Mouse (Mus musculus) forebrain, embryonic 15.5 days (tissue): Measurements from ENCODE around the gene Plekha6. TPM values are rescaled to one million over a fixed set of nuclear protein-coding genes. Genes with fewer than 3 reads are reported as not detected.

Source experiments
- ATAC-seq: fragments of 200-750 bp; cut with Nextera tagmentation; replicated peaks from 2 replicates; pipeline ENCODE4 v1.8.0; 2017; ENCODE audit warnings: mild to moderate bottlenecking, moderate TSS enrichment, moderate library complexity
- H3K27ac ChIP-seq: fragments of 300-500 bp; sonication (generic); replicated peaks from 2 replicates; pipeline ENCODE4 v1.5.1; 2015; ENCODE audit warnings: mild to moderate bottlenecking, inconsistent platforms
- H3K27me3 ChIP-seq: fragments of 300-500 bp; sonication (generic); 2 replicates; pipeline ENCODE4 v1.6.1; 2015; ENCODE audit warnings: inconsistent platforms
- H3K36me3 ChIP-seq: fragments of 300-500 bp; sonication (generic); 2 replicates; pipeline ENCODE4 v1.6.1; 2015; ENCODE audit warnings: mild to moderate bottlenecking, inconsistent platforms
- H3K4me1 ChIP-seq: fragments of 300-500 bp; sonication (generic); 2 replicates; pipeline ENCODE4 v1.6.1; 2015; ENCODE audit warnings: inconsistent platforms
- H3K4me2 ChIP-seq: fragments of 300-500 bp; sonication (generic); replicated peaks from 2 replicates; pipeline ENCODE4 v1.6.1; 2015; ENCODE audit warnings: mild to moderate bottlenecking, inconsistent platforms
- H3K4me3 ChIP-seq: fragments of 300-500 bp; sonication (generic); 2 replicates; pipeline ENCODE4 v1.5.1; 2015; ENCODE audit warnings: mild to moderate bottlenecking, inconsistent platforms
- H3K9ac ChIP-seq: fragments of 300-500 bp; sonication (generic); replicated peaks from 2 replicates; pipeline ENCODE4 v1.6.1; 2015; ENCODE audit warnings: mild to moderate bottlenecking, inconsistent platforms
- H3K9me3 ChIP-seq: fragments of 300-500 bp; sonication (generic); 2 replicates; pipeline ENCODE4 v1.6.1; 2016; ENCODE audit warnings: inconsistent platforms
- WGBS: fragments of 180-500 bp; shearing (Covaris S2); methylation state at CpG from one replicate; pipeline ENCODE4 v1.1.7; 2015; ENCODE audit warnings: mixed read lengths; 5-methylcytosine and 5-hydroxymethylcytosine counted together
- polyA plus RNA-seq: library from polyadenylated mRNA; unstranded; fragments of >200 nt; fragmentation: Nextera tagmentation; extraction: Ambion mirVana; gene quantifications from 2 replicates; pipeline ENCODE4 v1.2.1, GENCODE M21; 2015

The Plekha6 gene
- polyA plus RNA-seq, 1 experiment from 2014 or later = 10.6 TPM

DNA sequence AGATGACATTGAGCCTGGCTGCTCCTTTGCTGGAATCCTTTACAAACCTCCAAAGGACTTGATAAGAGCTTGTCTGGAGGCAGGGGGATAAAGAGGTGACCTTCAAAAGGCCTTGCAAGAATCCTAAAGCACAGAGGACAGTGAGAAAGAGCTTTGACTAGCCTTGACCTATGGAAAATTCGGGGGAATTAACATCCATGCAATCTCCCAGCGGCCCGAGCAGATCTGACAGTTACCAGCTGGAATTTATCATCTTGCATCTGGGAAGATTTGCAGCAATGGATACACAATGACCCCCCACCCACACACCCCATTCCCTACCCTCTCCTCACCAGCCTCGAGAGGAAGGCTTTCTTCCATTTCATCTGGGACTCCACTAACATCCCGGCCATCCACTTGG is 91.8 kb downstream of the Plekha6 start:
- H3K36me3 ChIP-seq = no peaks in the 10 kb centered on the region
- no peak overlapping the region for H3K9ac ChIP-seq
- H3K4me2 ChIP-seq = no peak overlapping the region
- WGBS = 74% methylated on average over 5 of the region's 5 CpGs
- H3K4me3 ChIP-seq = no peak overlapping the region
- no peaks in the 10 kb centered on the region for H3K27me3 ChIP-seq
- no peak for ATAC-seq
- H3K27ac ChIP-seq = no peak overlapping the region
- peaks cover 25% of the 10 kb centered on the region for H3K4me1 ChIP-seq
- no peaks in the 10 kb centered on the region for H3K9me3 ChIP-seq

DNA sequence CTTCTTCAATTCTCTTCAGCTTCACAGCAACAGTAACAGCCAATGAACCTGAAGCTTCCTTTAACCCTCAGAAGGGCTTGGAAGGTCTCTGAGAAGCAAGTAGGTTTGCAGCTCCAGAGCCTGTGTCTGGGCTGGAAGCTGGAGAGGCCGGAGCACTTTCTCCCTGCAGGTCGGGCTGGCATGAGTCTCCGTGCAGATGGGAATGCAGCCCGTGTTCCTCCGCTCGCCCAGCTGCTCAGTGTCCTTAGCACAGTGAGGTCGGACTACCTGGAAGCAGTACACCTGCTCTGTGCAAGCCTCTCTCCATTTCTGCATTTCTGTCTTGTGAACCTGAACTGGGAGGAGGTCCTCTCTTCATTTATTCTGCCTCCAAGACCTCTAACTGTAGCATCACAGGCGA is 92.3 kb downstream of the Plekha6 start:
- H3K4me1 ChIP-seq = peaks cover 23% of the 10 kb centered on the region

GRCm38 (mm10) chr1:133258694-133259093 is 94.7 kb downstream of the Plekha6 start:
- no peak overlapping the region for H3K9ac ChIP-seq
- no peak overlapping the region for H3K4me2 ChIP-seq
- no peak overlapping the region for H3K27ac ChIP-seq
- WGBS = 73% methylated on average over 6 of the region's 6 CpGs
- no peak for ATAC-seq
- H3K9me3 ChIP-seq = no peaks in the 10 kb centered on the region
- no peaks in the 10 kb centered on the region for H3K27me3 ChIP-seq
- peaks cover 14% of the 10 kb centered on the region for H3K4me1 ChIP-seq
- H3K4me3 ChIP-seq = no peak overlapping the region
- H3K36me3 ChIP-seq = peaks cover 6% of the 10 kb centered on the region; the same call in 1 of the 2 replicates

More for the DNA sequence above, 92.3 kb downstream of the Plekha6 start:
- H3K36me3 ChIP-seq = no peaks in the 10 kb centered on the region
- no peak for ATAC-seq
- 74% methylated on average over 8 of the region's 8 CpGs for WGBS
- no peak overlapping the region for H3K4me3 ChIP-seq
- no peaks in the 10 kb centered on the region for H3K9me3 ChIP-seq
- H3K27me3 ChIP-seq = no peaks in the 10 kb centered on the region
- H3K9ac ChIP-seq = no peak overlapping the region
- no peak overlapping the region for H3K4me2 ChIP-seq
- no peak overlapping the region for H3K27ac ChIP-seq

DNA sequence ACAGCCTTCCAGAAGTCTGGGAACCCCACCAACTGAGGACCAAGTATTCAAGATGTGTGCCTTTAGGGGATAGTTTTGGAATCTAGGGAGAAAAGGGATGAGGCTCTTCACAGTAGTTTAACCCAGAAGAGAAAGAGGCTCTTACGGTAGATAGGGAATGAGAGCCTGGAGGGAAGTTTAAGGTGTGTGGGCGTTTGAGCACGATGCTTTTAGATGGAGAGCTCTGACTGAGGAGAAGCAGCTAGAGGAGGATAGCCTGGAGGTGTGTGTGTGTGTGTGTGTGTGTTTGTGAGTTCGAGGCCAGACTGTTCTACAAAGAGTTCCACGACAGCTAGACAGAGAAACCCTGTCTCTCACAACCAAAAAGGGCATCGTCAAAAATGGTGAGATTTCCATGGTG is 98.6 kb downstream of the Plekha6 start:
- 93% methylated on average over 6 of the region's 6 CpGs for WGBS
- Histone ChIP-seq H3K4me3 (no peak overlapping the region), H3K36me3 (peaks cover 9% of the 10 kb centered on the region; the same call in 1 of the 2 replicates), H3K27ac (no peak overlapping the region), H3K4me1 (peaks cover 6% of the 10 kb centered on the region), H3K9ac (no peak overlapping the region), H3K9me3 (no peaks in the 10 kb centered on the region), H3K4me2 (no peak overlapping the region), H3K27me3 (no peaks in the 10 kb centered on the region)
- ATAC-seq = no peak

- 93% methylated on average over 7 of the region's 7 CpGs for WGBS
- no peak for ATAC-seq
- Histone ChIP-seq H3K27ac (no peak overlapping the region), H3K9ac (no peak overlapping the region), H3K4me1 (peaks cover 11% of the 10 kb centered on the region), H3K27me3 (no peaks in the 10 kb centered on the region), H3K9me3 (no peaks in the 10 kb centered on the region), H3K4me2 (no peak overlapping the region), H3K4me3 (no peak overlapping the region), H3K36me3 (peaks cover 9% of the 10 kb centered on the region; the same call in 1 of the 2 replicates)
Measured at GRCm38 (mm10) chr1:133263134-133263533, 99.1 kb downstream of the Plekha6 start.

DNA sequence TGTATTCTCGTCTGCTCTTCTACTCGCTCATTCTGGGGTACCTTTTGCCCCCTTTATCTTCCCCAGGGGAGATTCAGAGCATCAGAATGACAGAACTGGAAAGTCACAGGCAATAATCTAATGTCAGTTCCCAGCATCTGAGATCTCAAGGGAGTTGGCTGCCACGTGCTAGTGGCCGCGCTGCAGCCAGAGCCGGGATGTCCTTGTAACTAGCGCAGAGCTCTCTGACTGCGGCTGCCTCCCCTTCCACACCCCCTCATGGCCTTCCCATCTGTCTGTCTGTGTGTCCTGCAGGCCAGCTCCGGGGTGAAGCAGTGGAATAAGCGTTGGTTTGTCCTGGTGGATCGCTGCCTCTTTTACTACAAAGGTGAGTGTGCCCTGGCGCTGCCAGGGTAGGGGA is 100.4 kb downstream of the Plekha6 start:
- H3K27ac ChIP-seq = no peak overlapping the region
- H3K9me3 ChIP-seq = no peaks in the 10 kb centered on the region
- no peak overlapping the region for H3K4me3 ChIP-seq
- H3K4me1 ChIP-seq = peaks cover 15% of the 10 kb centered on the region
- H3K27me3 ChIP-seq = no peaks in the 10 kb centered on the region
- no peak overlapping the region for H3K9ac ChIP-seq
- 82% methylated on average over 12 of the region's 12 CpGs for WGBS
- ATAC-seq = no peak
- no peak overlapping the region for H3K4me2 ChIP-seq
- H3K36me3 ChIP-seq = peaks cover 9% of the 10 kb centered on the region; the same call in 1 of the 2 replicates

GRCm38 (mm10) chr1:133265114-133265766 is 101.2 kb downstream of the Plekha6 start:
- Histone ChIP-seq H3K36me3 (peaks cover 9% of the 10 kb centered on the region; the same call in 1 of the 2 replicates), H3K9ac (no peak overlapping the region), H3K4me1 (peaks cover 15% of the 10 kb centered on the region), H3K27ac (no peak overlapping the region), H3K27me3 (no peaks in the 10 kb centered on the region), H3K4me3 (no peak overlapping the region), H3K9me3 (no peaks in the 10 kb centered on the region), H3K4me2 (no peak overlapping the region)
- ATAC-seq = no peak
- 72% methylated on average over 11 of the region's 11 CpGs for WGBS

DNA sequence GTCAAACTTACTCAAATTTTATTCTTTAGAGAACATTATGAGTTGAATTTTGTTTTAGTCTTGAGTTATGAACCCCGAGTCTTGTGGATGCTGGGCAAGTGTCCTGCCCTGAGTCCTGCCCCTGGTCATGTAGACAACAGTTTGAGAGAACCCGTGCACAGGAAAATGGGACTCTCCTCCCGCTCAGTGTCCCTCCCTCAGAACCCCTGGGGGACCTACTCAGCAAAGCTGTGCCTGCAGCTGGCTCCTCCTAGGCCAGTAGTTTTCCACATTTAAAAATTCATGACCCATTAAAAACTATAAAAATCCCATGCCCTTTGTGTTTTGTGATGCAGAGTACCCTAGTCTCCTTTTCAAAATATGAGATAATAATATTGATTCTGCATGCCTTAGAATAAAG is 103.1 kb downstream of the Plekha6 start:
- peaks cover 15% of the 10 kb centered on the region for H3K4me1 ChIP-seq
- H3K36me3 ChIP-seq = peaks cover 9% of the 10 kb centered on the region
- H3K9me3 ChIP-seq = no peaks in the 10 kb centered on the region
- H3K4me3 ChIP-seq = no peak overlapping the region
- no peak overlapping the region for H3K9ac ChIP-seq
- H3K27me3 ChIP-seq = no peaks in the 10 kb centered on the region
- no peak overlapping the region for H3K27ac ChIP-seq
- no peak overlapping the region for H3K4me2 ChIP-seq
- 45% methylated on average over 3 of the region's 3 CpGs for WGBS
- ATAC-seq = no peak

DNA sequence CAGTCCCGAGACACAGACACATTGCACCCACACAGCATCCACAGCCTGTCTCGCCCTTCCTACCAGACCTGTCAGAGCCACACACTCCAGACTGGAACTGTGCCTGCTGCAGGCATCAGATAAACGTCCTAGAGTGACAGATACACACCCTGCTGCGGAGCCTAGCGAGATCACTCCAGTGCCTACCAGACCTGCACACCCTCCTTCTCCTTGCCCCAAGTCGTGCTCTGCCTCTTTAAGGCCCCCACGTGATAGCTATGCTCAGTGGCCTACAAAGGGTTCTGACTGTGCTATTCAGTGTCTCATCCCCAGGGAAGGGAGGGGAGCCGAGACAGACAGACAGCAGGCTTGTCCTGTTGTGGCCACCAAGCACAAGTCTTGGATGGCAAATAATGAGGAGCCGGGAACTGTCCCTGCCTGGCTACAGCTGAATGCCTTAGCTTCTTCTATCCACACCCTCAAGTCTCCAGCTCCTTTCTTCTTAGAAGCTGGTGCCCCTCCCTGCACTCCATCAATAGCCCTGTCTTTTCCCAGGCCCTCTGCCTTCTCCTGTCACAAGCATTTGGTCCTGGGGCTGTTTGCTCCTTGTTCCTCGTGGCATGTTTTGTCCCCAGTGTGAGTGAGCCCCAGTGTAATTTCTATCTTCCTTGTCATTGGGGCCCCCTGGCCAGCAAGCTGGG is 103.9 kb downstream of the Plekha6 start:
- Histone ChIP-seq H3K4me2 (no peak overlapping the region), H3K4me1 (peaks cover 15% of the 10 kb centered on the region), H3K9me3 (no peaks in the 10 kb centered on the region), H3K36me3 (peaks cover 7% of the 10 kb centered on the region; the same call in 1 of the 2 replicates), H3K9ac (no peak overlapping the region), H3K4me3 (no peak overlapping the region), H3K27ac (peak overlapping the region; percentile 36), H3K27me3 (no peaks in the 10 kb centered on the region)
- peak; percentile 62 for ATAC-seq
- 8% methylated on average over 10 of the region's 10 CpGs for WGBS

DNA sequence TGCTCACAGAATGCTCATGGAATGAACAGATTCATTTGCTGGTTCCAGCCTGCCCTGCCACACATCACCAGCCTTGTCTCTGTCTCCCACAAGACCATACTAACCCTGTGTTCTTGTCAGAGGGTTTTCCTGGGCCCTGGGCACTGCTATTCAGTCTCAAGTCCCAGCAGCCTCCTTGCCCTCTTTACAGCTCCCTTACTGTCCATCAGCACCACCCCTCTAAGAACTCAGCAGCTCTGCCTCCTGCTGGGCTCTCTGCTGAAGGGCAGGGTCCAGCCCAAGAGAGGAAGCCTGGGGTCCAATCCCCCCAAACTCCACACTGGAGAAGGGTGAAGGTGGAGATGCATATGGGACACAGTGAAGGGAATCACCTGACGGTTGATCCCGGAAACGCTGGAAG is 104.5 kb downstream of the Plekha6 start:
- Histone ChIP-seq H3K9ac (no peak overlapping the region), H3K4me3 (no peak overlapping the region), H3K27me3 (no peaks in the 10 kb centered on the region), H3K9me3 (no peaks in the 10 kb centered on the region), H3K36me3 (peaks cover 12% of the 10 kb centered on the region; the same call in 1 of the 2 replicates), H3K27ac (peak overlapping the region; percentile 36; the same call in 1 of the 2 replicates), H3K4me1 (peaks cover 15% of the 10 kb centered on the region), H3K4me2 (no peak overlapping the region)
- peak; percentile 27; the same call in 1 of the 2 replicates for ATAC-seq
- WGBS = 59% methylated on average over 3 of the region's 3 CpGs

DNA sequence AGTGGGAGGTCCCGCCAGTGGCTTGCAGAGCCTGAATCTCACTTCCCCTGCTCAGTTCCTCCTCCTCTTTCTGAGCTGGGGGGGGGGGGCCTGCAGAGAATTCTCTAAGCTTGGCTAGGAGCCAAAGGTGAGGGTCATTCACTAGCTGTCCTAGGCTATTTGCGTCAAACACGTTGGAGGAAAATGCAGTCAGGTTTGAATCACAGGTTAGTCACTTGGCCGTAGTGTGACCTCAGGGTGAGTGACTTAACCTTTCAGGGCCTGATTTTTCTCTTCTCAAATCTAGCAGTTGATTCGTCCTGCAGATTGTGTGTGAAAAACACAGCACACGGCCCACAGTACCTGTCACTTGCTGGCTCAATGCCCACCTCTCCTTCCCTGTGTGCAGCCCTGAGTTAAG is 106.3 kb downstream of the Plekha6 start:
- no peak overlapping the region for H3K9ac ChIP-seq
- H3K4me1 ChIP-seq = peaks cover 15% of the 10 kb centered on the region
- no peak for ATAC-seq
- H3K27ac ChIP-seq = no peak overlapping the region
- no peaks in the 10 kb centered on the region for H3K9me3 ChIP-seq
- WGBS = 44% methylated on average over 6 of the region's 6 CpGs
- no peak overlapping the region for H3K4me2 ChIP-seq
- H3K36me3 ChIP-seq = peaks cover 21% of the 10 kb centered on the region
- no peak overlapping the region for H3K4me3 ChIP-seq
- no peaks in the 10 kb centered on the region for H3K27me3 ChIP-seq

- H3K4me2 ChIP-seq = no peak overlapping the region
- ATAC-seq = no peak
- WGBS = 89% methylated on average over 19 of the region's 19 CpGs
- H3K4me3 ChIP-seq = no peak overlapping the region
- H3K4me1 ChIP-seq = no peaks in the 10 kb centered on the region
- H3K27ac ChIP-seq = no peak overlapping the region
- peaks cover 19% of the 10 kb centered on the region for H3K36me3 ChIP-seq
- no peaks in the 10 kb centered on the region for H3K9me3 ChIP-seq
- H3K27me3 ChIP-seq = no peaks in the 10 kb centered on the region
- H3K9ac ChIP-seq = no peak overlapping the region
Measured at GRCm38 (mm10) chr1:133274163-133274562, 110.2 kb downstream of the Plekha6 start.
